Mouse (Mus musculus): ENCODE data around the gene Hyls1. TPM values are rescaled to one million over a fixed set of nuclear protein-coding genes. Genes with fewer than 3 reads are reported as not detected.
A peak's percentile ranks its signal among the peaks of the same experiment; 100 is the strongest.

Hyls1 gene
- total RNA-seq, 1 experiment = 17.6 TPM

- Histone ChIP-seq H3K9me3 (ENCODE audit: control insufficient read depth, insufficient read depth, low read depth, low read length) (no peaks in the 10 kb centered on the region), H3K36me3 (ENCODE audit: control insufficient read depth, insufficient read depth, low read length, poor library complexity, severe bottlenecking) (no peaks in the 10 kb centered on the region), H3K27ac (ENCODE audit: insufficient read depth, low read depth, low read length, poor library complexity, severe bottlenecking) (no peak overlapping the region), H3K9ac (ENCODE audit: insufficient read depth, low read depth, low read length, poor library complexity, severe bottlenecking) (no peak overlapping the region), H3K4me3 (ENCODE audit: insufficient read depth in 1 of 2, low read depth in 1 of 2, low read length in 2 of 2, poor library complexity in 1 of 2, severe bottlenecking in 1 of 2) (no peak overlapping the region), H3K4me1 (ENCODE audit: control insufficient read depth in 2 of 2, insufficient read depth in 2 of 2, low read length in 2 of 2, poor library complexity in 1 of 2) (no peaks in the 10 kb centered on the region)
- in situ Hi-C loops (cut with MboI; ENCODE audit: low sequenced_read_pairs in 2 of 2, unreplicated experiment in 2 of 2) = no loop called here
- DNase-seq (ENCODE audit: low read depth, low spot score) = no peak
- TF ChIP-seq ZC3H11A (IDR thresholded peaks at IDR 0.05; ENCODE audit: borderline replicate concordance, low read depth, low read length) = no peak
- no peak for TF ChIP-seq HCFC1 (IDR thresholded peaks at IDR 0.05; ENCODE audit: borderline replicate concordance, insufficient read depth, low read length)
- TF ChIP-seq MAFK (IDR thresholded peaks at IDR 0.05; ENCODE audit: insufficient read depth, low read depth, low read length) = no peak
- no peak for TF ChIP-seq ZNF384 (IDR thresholded peaks at IDR 0.05; ENCODE audit: low read depth, low read length)
- TF ChIP-seq CHD2 (IDR thresholded peaks at IDR 0.05; ENCODE audit: low read depth, low read length) = no peak
Observed at GRCm38 (mm10) chr9:35607647-35608405, 37.6 kb upstream of the Hyls1 start.

- TF ChIP-seq ZC3H11A (IDR thresholded peaks at IDR 0.05; ENCODE audit: borderline replicate concordance, low read depth, low read length) = peak; percentile 35; the same call in 1 of the 2 replicates
- TF ChIP-seq ZNF384 (IDR thresholded peaks at IDR 0.05; ENCODE audit: low read depth, low read length) = no peak
- in situ Hi-C loops (cut with MboI; ENCODE audit: low sequenced_read_pairs in 2 of 2, unreplicated experiment in 2 of 2) = no loop called here
- no peak for DNase-seq (ENCODE audit: low read depth, low spot score)
Observed at GRCm38 (mm10) chr9:35592903-35593302, 22.7 kb upstream of the Hyls1 start.

DNA sequence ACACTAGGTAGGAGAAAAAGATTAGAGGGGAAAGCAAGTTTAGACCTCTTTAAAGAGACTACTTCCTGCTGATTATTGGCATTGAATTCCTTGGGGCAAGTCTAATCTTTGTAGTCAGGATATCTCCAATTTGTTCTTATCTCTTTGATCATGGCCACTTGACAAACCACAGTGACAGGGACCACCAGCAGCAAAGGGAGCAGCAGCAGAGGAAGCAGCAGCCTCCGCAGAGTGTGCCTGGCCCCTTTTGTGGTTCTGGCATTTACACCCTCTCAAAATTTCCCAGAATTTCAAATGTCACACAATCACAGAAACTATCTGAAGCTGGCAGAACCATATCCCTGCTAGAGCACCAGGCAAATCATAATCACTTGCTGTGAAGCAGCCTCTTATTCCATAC, 17.5 kb upstream of the Hyls1 start:
- no peaks in the 10 kb centered on the region for H3K36me3 ChIP-seq (ENCODE audit: control insufficient read depth, insufficient read depth, low read length, poor library complexity, severe bottlenecking)
- TF ChIP-seq MAFK (IDR thresholded peaks at IDR 0.05; ENCODE audit: insufficient read depth, low read depth, low read length) = no peak
- no peak for TF ChIP-seq ZC3H11A (IDR thresholded peaks at IDR 0.05; ENCODE audit: borderline replicate concordance, low read depth, low read length)
- no peak for TF ChIP-seq ZNF384 (IDR thresholded peaks at IDR 0.05; ENCODE audit: low read depth, low read length)
- TF ChIP-seq CHD2 (IDR thresholded peaks at IDR 0.05; ENCODE audit: low read depth, low read length) = no peak
- no peak for TF ChIP-seq HCFC1 (IDR thresholded peaks at IDR 0.05; ENCODE audit: borderline replicate concordance, insufficient read depth, low read length)
- no peak overlapping the region for H3K4me3 ChIP-seq (ENCODE audit: insufficient read depth in 1 of 2, low read depth in 1 of 2, low read length in 2 of 2, poor library complexity in 1 of 2, severe bottlenecking in 1 of 2)

More at GRCm38 (mm10) chr9:35592903-35593302, 22.7 kb upstream of the Hyls1 start:
- Histone ChIP-seq H3K36me3 (ENCODE audit: control insufficient read depth, insufficient read depth, low read length, poor library complexity, severe bottlenecking) (no peaks in the 10 kb centered on the region), H3K4me3 (ENCODE audit: insufficient read depth in 1 of 2, low read depth in 1 of 2, low read length in 2 of 2, poor library complexity in 1 of 2, severe bottlenecking in 1 of 2) (no peak overlapping the region), H3K9me3 (ENCODE audit: control insufficient read depth, insufficient read depth, low read depth, low read length) (no peaks in the 10 kb centered on the region), H3K4me1 (ENCODE audit: control insufficient read depth in 2 of 2, insufficient read depth in 2 of 2, low read length in 2 of 2, poor library complexity in 1 of 2) (no peaks in the 10 kb centered on the region), H3K27ac (ENCODE audit: insufficient read depth, low read depth, low read length, poor library complexity, severe bottlenecking) (no peak overlapping the region), H3K9ac (ENCODE audit: insufficient read depth, low read depth, low read length, poor library complexity, severe bottlenecking) (no peak overlapping the region)

GRCm38 (mm10) chr9:35574416-35574815, 4.2 kb upstream of the Hyls1 start:
- H3K9ac ChIP-seq (ENCODE audit: insufficient read depth, low read depth, low read length, poor library complexity, severe bottlenecking) = peak overlapping the region; percentile 42; the same call in 1 of the 2 replicates

More for the DNA sequence above, 17.5 kb upstream of the Hyls1 start:
- DNase-seq (ENCODE audit: low read depth, low spot score) = no peak
- Histone ChIP-seq H3K27ac (ENCODE audit: insufficient read depth, low read depth, low read length, poor library complexity, severe bottlenecking) (no peak overlapping the region), H3K9me3 (ENCODE audit: control insufficient read depth, insufficient read depth, low read depth, low read length) (no peaks in the 10 kb centered on the region), H3K4me1 (ENCODE audit: control insufficient read depth in 2 of 2, insufficient read depth in 2 of 2, low read length in 2 of 2, poor library complexity in 1 of 2) (no peaks in the 10 kb centered on the region), H3K9ac (ENCODE audit: insufficient read depth, low read depth, low read length, poor library complexity, severe bottlenecking) (no peak overlapping the region)
- in situ Hi-C loops (cut with MboI; ENCODE audit: low sequenced_read_pairs in 2 of 2, unreplicated experiment in 2 of 2) = no loop called here

More at GRCm38 (mm10) chr9:35574416-35574815, 4.2 kb upstream of the Hyls1 start:
- Histone ChIP-seq H3K9me3 (ENCODE audit: control insufficient read depth, insufficient read depth, low read depth, low read length) (no peaks in the 10 kb centered on the region), H3K4me1 (ENCODE audit: control insufficient read depth in 2 of 2, insufficient read depth in 2 of 2, low read length in 2 of 2, poor library complexity in 1 of 2) (peaks cover 0 to 3% of the 10 kb centered on the region in 2 experiments; a peak in 1 of 4 replicates), H3K27ac (ENCODE audit: insufficient read depth, low read depth, low read length, poor library complexity, severe bottlenecking) (no peak overlapping the region), H3K4me3 (ENCODE audit: insufficient read depth in 1 of 2, low read depth in 1 of 2, low read length in 2 of 2, poor library complexity in 1 of 2, severe bottlenecking in 1 of 2) (peak overlapping the region; percentile 56 to 68; a peak in 3 of 4 replicates), H3K36me3 (ENCODE audit: control insufficient read depth, insufficient read depth, low read length, poor library complexity, severe bottlenecking) (no peaks in the 10 kb centered on the region)
- TF ChIP-seq CHD2 (IDR thresholded peaks at IDR 0.05; ENCODE audit: low read depth, low read length) (no peak), MAFK (IDR thresholded peaks at IDR 0.05; ENCODE audit: insufficient read depth, low read depth, low read length) (no peak), HCFC1 (IDR thresholded peaks at IDR 0.05; ENCODE audit: borderline replicate concordance, insufficient read depth, low read length) (no peak), ZNF384 (IDR thresholded peaks at IDR 0.05; ENCODE audit: low read depth, low read length) (no peak), ZC3H11A (IDR thresholded peaks at IDR 0.05; ENCODE audit: borderline replicate concordance, low read depth, low read length) (no peak)
- no peak for DNase-seq (ENCODE audit: low read depth, low spot score)
- in situ Hi-C loops (cut with MboI; ENCODE audit: low sequenced_read_pairs in 2 of 2, unreplicated experiment in 2 of 2) = no loop called here
